Mouse (Mus musculus) frontal cortex, postnatal 25 days (tissue): ENCODE results near the gene Polr3f.

Experiments used
- DNase-seq, 2 experiments: peaks; one replicate each; pipeline ENCODE4 v3.0.0; 2022; ENCODE audit warnings: low spot score in 2 of 2

The Polr3f gene

DNA sequence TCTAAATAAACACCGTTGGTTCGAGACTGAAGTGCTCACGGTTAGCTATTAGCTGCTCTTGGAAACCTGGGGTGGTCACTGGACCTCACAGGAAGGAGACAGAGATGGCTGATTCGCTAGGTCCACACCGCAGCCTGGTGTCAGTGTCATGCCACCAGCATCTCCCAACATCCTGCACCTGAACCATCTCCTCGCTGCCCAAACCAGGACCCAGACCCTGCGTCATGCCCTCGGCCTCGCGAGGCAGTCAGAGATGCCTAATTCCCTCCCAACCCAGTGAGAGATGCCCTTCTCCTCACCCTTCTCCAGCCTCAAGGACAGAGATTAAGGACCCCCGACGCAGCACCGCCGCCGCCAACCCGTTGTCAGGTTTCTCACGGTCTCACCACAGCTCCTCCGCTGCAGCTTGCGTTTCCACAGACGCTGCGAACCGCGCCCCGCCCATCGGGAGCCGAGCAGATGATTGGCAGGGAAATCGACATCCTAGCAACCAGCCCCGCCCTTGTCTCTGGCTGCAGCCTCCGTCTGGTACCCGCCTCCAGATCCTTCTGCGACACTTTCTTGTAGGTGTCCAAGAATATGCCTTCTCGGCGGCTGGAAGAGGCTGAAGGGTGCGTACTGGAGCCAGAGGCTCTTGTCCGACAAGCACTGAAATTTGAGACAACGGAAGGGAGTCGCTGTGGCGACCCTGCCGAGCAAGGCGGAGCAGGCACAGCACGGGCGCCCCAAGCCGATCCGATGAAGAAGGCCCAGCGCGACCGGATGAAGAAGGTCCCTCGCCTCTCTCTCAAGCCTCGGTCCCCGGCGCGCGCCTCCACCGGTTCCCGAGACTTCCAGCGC is at the start of gene Polr3f, which contains the start of gene Dzank1:
Gene Polr3f (plus strand): TSS at position 738 of the 840 bp plus-strand sequence.
Gene Dzank1 (minus strand): TSS at position 434 of the 840 bp plus-strand sequence.
- DNase-seq, result peak; percentile 96 to 98

DNA sequence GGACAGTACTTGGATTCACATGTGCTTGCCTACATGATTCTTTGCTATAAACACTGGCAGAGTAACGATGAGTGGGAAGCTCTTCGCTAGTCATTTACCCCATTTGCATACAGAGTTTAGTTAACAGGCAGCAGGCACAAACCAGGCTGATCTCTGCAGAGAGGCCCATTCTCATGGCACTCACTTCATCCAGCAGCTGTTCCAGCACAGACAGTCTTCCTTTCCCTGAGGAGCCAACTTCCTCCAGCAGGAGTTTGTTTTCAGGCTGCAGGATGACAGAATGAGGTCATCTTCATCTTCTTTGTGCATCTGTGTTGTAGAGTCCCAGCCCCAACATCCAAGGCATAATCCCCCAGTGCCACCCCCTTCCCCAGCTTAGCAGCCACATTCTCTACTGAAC is 48.1 kb upstream of the Polr3f start:
- no peak for DNase-seq

DNA sequence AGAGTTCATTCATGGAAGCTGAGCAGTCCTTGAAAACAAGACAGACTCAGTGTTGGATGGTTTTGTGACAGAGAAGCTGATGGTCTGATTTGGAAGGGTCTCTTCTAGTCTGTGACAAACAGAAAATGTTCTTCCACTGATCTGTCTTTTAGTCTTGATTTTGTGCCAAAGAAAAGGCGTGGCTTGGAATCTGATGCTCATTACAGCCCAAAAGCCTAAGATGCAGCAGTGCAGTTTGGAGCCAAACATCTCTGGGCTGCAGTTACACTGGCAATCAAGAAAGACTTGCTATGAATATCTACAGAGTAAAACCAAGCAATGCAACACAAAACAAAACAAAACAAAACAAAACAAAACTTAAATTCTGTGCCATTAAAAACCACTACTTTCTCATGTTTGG is 43.4 kb upstream of the Polr3f start:
- DNase-seq, result no peak

DNA sequence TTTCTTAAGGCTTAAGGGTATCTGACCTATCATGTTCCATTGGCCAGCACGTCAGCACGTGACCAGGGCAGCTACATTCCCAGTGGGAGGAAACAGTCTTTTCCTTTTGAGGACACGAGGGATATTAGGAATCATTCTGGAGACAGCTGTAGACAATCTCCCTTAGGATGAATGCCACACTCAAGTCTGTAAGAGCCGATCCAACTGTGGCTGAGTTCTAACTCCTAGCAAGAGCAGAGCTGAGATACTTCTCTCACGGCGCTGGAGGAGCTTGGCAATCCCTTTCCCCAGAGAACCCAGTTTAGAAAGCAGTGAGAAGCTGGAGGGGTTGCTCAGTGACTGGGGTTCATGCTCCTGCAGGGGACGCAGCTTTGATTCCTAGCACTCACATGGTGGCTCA is 42.1 kb upstream of the Polr3f start:
- no peak for DNase-seq

DNA sequence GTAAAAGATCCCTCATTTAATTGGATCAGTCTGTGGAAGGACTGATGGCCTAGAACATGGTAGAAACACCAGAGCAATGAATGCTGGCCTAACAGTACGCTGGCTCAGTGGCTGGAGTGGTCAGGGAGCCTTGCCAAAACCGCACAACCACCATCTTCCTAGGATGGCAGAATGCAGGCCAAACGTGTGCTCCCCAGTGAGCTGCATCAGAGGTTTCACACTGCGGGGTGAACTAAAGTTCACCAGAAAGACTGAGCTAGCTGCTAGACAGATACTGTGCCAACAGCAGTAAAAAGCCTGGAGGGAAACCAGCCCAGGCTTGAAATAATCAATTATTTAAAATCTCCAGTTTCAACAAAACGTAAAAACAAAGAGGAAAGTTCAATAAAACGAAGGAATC is 40.0 kb upstream of the Polr3f start:
- DNase-seq, result no peak

DNA sequence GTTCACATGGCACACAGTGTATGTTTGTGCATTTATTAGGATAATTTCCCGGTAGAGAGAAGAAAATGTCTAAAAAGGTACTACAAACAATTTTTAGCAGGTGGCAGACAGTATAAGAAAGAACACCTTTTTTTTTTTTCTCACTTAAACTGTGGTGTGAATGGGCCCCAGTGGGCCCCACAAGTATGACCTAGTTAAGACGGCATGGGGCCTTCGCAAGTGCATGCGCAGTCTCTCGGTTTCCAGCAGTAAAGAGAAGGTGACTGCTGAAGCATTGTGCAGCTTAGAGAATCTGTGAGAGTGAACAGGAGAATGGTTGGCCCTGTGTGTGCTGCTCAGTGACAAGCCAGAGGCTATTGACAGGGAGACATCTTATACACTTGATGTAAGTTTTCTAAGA is 38.2 kb upstream of the Polr3f start:
- DNase-seq, result no peak

DNA sequence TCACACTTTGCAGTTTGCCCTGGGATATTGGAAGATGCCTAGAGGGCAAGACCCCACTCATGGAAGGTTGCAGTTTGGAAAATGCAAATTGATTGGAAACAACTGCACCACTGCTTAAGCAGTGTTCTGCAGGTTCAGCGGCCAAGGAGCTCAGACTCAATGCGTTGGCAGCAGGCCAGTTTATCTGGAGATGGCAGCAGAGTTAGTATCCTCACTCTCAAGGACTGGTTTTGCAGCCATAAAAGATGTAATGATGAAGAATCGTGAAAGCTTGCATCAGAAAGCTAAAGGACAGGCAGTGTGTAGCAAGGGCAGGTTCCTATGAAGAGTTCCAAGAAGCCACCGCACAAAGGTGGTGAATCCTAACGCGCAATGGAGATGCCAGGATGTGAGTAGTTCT is 25.4 kb upstream of the Polr3f start:
- no peak for DNase-seq

DNA sequence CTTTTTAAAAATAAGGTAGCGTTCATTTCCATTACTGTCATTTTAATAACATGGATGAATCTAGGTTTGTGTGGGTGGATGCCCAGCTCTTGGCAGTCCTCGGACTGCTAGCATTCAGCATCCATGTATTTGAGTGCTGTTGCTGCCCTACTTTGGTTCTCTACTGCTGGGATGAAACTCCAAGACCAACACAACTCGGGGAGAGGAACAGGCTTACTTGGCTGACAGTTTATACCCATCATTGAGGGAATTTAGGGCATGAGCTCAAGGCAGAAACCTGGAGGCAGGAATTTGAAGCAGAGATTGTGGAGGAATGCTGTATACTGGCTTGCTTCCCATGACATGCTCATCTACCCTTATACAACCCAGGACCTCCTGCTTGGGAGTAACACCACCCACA is 12.9 kb upstream of the Polr3f start:
- no peak for DNase-seq

DNA sequence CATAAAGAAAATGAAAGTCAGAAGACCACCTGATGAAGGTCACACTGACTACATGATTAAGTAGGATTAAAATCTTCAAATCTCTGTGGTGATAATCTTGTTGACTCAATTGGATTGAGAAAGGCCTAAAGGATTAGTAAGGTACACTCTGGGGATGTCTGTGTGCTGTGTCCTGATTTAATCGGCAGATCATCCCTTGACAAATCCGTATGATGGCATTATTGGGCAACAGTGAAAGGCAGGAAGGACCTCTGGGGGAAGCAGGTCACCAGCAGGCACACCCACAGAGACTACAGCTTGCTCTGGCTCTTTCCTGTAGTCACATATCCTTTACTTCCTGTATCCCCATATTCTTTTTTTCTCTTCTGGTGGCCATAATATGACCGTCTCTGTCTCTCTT is 7.7 kb upstream of the Polr3f start:
- no peak for DNase-seq

DNA sequence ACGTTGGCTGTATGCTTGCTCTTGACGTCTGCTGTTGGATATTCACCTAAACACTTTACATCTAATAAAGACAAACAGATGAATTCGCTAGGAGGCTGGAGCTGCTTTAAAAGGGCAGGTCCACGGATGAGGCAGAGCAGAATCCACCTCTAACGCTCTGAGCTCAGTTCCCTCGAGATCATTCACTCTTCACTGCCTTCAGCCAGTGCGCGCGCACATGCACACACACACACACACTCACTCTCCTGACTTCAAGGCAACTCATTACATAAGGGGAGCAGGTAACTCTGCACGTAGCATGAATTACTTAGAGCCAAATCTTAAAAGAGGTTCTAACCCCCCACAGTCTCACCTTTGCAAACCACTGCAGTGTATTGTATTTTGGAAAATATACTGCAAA is 1.7 kb upstream of the Polr3f start:
- DNase-seq, result peak in 1 of 2 experiments; percentile 26

DNA sequence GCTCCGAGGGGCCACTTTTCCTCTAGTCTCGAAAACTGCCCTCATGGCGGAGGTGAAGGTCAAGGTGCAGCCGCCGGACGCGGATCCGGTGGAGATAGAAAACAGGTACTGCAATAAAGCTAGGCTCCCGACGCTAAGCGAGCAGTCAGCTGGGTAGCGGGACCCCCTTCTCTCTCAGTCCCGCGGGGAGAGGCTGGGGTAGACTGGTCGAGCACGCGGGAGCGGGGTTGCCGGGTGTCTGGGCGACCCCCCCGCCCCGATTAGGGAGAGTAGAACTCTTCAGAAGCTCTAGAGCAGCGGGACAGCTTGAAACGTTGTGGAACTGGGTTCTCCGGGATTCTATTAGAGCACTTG is 280 bp downstream of the Polr3f start:
- no peak for DNase-seq

DNA sequence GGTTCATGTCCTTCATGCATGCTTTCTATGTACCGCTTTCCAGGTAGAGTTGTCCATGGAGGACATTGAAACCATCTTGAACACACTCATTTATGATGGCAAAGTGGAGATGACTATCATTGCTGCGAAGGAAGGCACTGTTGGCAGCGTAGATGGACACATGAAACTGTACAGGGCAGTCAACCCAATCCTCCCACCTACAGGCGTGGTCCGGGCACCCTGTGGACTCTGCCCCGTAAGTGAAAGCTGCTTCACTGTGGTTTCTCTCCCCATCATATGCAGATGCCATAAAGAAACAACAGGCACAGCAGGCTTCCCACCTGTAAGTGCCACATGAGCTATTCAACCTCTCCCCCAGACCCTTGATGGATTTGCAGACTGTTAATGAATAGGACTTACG is 9.6 kb downstream of the Polr3f start:
- DNase-seq, result no peak

DNA sequence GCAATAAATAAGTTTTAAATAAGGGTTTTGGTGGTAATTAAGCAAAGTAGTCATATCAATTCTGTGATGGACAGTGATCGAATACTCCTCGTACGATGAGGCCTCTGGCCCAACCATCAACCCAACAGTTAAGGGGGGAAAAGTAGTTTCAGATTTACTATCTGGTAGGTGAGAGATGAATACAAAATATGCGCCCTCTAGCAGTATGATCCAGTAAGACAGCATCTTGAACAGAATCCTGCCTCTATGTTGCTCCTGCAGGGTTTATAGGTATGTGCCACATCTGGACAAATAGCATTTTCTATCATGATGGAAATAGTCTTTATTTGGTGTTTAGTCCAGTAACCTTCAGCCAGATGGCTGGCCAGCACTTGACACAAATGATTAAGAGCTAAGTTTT is 13.7 kb downstream of the Polr3f start:
- DNase-seq, result no peak

DNA sequence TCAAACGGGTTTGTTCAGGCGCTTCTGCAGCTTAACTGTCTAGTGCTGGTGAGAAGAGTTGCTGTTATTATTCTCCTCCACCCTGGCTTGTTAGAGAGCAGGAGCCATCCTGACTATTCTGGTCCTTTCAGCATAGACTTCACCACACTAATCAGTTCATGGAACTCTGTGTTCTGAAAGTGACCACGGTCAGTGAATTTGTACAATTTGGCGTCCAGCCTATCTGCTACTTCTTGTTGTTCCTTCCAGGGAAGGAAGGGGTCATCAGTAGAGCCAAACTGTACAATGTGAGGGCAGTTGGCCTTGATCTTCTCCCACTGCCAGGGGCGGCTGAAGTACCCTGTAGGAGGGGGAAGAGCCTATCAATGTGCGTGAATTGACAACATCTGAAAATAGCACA is 16.2 kb downstream of the Polr3f start:
- DNase-seq, result no peak

DNA sequence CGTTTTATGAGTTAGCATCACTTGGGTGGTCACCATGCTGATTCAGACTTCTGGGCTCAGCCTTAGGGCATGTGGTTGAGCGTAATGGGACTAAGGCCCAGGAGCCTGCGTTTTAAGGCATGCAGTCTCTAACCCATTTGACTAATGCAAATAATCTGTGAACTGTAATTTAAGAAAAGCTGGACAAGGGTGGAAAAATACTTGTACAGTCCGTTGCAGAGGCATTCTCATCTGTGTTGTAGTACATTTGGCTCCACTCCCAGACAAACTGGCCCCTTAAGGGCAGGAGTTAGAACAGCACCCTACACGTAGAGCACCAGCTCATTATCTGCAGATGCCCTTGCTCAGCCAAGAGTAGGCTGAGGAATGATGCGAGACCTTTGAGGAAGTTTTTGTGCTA is 17.1 kb downstream of the Polr3f start:
- no peak for DNase-seq

DNA sequence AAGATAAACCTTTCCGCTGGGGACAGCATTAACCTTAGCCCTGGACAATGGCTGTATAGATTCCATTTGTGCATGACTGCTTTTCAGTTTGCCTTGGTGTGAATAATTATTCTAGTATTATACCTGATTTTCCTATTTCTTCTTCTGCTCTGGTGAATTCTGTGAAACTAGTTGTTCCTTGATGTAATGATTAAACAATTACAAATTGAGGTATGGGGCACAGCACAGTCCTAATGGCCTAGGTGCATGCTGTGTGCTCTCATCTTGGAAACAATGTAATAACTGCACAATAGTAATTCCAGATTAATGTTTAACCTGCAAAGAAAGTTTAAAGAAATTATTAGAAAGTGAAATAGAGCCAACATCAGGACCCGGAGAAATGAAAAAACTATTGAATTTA is 17.5 kb downstream of the Polr3f start:
- DNase-seq, result no peak

DNA sequence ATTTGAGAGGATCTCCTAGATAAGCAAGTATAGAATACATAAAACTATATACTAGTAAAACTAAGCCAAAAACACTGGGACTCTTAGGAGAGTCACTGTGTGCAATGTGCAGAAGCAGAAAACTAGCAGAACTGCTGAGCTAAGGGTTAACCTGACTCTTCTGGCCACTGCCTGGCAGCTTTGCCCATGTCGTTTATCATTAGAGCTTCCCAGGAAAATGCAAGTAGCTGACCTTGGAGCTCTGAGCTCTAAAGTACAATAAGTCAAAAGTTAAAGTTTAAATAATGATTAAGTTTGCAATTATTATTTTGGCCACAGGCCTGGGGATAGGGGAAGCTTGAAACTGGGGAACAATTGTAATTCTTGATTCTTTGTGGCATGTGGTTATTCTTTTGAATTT is 18.0 kb downstream of the Polr3f start:
- DNase-seq, result no peak

DNA sequence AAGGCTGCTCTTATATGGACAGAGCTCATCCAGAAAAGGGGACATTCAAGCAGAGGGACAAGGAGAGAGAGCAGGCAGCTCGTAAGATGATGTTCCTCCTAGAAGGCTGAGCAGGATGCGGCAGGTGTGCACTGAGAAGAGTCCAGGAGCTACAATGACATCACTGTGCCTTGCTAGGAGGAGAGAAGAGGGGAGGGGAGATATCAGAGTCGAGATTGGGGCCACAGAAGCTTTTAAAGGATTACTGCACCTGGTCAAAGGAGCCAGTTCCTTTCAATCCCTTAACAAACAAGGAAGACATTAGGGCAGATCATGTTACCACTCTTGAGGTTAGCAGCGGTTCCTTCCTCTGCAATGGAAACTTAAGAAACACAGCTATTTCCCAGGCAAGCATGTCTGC is 20.0 kb downstream of the Polr3f start:
- DNase-seq, result no peak

DNA sequence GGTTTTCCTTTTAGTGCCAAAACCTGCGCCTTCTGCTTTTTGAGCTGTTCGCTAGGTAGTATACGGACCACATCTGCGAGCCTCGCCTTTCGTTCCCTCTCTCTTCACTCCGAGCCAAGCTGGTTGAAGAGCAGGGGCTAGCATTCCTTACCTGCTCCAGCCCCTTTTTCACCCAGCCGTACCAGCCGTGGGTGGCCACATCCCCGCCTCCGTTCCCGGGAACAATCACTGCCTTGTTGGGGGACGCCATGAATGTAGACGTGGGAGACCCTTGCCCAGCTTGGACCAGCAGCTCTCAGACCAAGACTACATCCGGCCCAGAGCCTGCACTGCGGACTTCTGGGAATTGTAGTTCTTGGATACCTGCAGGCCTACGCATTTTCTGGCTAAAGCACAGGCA is 23.0 kb downstream of the Polr3f start, which contains the start of gene Rbbp9:
Gene Rbbp9 (minus strand): TSS at position 341 of the 400 bp plus-strand sequence.
- DNase-seq, result peak; percentile 44

DNA sequence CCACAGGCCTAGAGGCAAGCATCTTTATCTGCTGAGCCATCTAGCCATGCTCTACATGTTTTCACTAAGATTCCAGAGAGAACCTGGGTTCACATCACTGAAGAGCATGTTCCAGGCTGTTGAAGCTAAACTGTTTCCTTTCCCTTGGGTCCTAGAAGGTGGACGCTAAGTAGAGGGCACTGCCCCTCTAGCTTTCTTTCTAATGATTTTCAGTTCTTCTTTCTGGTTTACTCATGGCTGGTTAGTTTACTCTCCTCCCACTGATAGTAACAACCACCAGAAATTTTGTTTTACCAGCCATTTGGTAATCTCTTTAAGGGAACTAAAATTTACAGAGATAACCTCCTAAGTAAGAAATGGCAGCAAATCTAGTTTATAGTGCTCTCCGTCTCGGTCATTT is 26.4 kb downstream of the Polr3f start:
- DNase-seq, result no peak

DNA sequence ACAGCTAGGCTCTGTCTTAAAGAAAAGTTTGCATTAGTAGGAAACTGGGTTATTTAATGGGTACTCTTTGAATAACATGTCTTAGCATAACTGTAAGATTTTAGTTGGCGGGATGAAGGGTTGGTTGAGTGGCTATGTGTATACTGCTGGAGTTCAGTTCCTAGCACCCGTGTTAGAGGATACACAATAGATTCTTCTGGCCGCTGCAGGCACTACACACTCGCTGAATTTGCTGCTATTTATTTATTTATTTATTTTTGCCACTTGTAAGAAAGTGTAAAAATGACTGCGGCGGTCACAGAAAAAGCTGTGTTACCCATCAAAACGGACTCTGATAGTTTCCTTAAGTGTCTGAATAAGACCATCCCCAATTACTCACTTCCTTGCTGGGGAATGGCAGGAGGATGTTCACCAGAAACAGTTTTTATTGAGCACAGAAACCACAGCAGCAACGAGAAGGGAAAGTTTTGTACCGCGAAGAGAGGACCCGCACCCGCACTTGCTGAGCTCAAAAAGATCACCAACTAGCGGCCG is 27.8 kb downstream of the Polr3f start:
- no peak for DNase-seq

DNA sequence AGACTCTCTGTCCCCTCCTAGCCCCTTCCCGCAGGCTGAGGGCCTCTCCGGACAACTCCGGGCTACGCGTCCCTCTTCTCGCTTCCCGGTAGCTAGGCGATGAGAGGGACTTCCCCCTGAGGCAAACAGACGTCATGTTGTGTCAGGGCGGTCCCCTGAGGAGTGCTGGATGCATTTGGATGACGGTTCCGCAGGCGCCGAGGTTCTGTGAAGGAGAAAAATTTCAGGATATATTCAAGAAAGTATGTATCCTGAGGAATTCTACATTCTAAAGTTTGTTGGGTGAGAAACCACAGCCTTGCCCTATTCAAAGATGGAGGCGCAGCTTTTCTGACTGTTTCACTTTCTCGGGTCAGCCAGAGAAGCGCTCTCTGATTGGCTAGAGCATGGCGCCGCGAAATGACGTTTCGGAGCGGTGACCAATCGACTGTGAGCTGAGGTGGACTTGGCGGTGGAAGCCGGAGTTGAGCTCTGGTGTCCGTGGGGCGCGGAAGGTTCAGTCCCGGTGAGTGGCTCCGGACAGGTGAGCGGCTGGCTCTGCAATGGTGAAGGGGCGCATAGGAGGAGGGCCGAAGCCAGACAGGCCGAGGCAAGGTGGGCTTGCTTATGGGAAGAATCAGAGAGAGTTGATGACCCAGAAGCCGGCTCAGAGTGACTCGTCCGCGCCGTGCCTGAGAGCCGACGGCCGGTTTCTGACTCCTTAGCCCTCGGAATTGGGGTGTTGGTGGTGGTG is 28.5 kb downstream of the Polr3f start, which contains the start of gene Sec23b:
Gene Sec23b (plus strand): TSS at position 410 of the 733 bp plus-strand sequence.
- DNase-seq, result peak; percentile 95 to 96

DNA sequence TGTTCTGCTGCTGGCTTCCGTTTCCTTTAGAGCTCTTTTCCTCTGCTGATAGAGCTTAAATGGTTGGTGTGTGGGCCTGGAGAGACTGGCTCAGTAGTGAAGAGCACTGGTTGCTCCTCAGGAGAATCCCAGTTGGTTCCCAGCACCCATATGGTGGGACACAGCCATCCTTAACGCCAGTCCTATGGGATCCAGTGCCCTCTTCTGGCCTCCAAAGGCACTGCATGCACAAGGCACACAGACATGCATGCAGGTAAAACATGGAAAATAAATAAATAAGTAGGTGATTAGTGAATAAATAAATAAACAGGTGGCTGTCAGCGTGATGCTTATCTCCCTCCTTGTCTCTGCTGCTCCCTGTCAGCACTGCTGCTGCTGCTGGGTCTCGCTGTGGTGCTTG is 61.2 kb downstream of the Polr3f start:
- no peak for DNase-seq
